Mouse (Mus musculus) midbrain, embryonic 10.5 days (tissue): ENCODE results near the gene Hmg20b. TPM values are rescaled to one million over a fixed set of nuclear protein-coding genes. Genes with fewer than 3 reads are reported as not detected.

Experiments used
- DNase-seq: peaks from one replicate; pipeline ENCODE4 v3.0.0-alpha.2; 2017; ENCODE audit warnings: low spot score
- H3K27ac ChIP-seq: fragments of 300-500 bp; sonication (generic); replicated peaks from 2 replicates; pipeline ENCODE4 v1.5.1; 2016; ENCODE audit warnings: mild to moderate bottlenecking
- H3K27me3 ChIP-seq: fragments of 300-500 bp; sonication (generic); 2 replicates; pipeline ENCODE4 v1.6.1; 2016; ENCODE audit warnings: low read depth, mild to moderate bottlenecking; ENCODE audit not compliant: poor library complexity, severe bottlenecking
- H3K36me3 ChIP-seq: fragments of 300-500 bp; sonication (generic); 2 replicates; pipeline ENCODE4 v1.6.1; 2016; ENCODE audit warnings: mild to moderate bottlenecking, moderate library complexity
- H3K4me1 ChIP-seq: fragments of 300-500 bp; sonication (generic); 2 replicates; pipeline ENCODE4 v1.6.1; 2016
- H3K4me3 ChIP-seq: fragments of 300-500 bp; sonication (generic); 2 replicates; pipeline ENCODE4 v1.5.1; 2016; ENCODE audit warnings: mild to moderate bottlenecking, moderate library complexity
- H3K9me3 ChIP-seq: fragments of 300-500 bp; sonication (generic); replicated peaks from 2 replicates; pipeline ENCODE4 v1.6.1; 2016; ENCODE audit warnings: mild to moderate bottlenecking
- WGBS: fragments of 180-500 bp; shearing (Covaris S2); methylation state at CpG from one replicate; pipeline ENCODE4 v1.1.7; 2016; 5-methylcytosine and 5-hydroxymethylcytosine counted together
- polyA plus RNA-seq: library from polyadenylated mRNA; unstranded; fragments of >200 nt; fragmentation: Nextera tagmentation; extraction: Ambion mirVana; gene quantifications from 2 replicates; pipeline ENCODE4 v1.2.1, GENCODE M21; 2016

Hmg20b gene
- polyA plus RNA-seq, 1 experiment from 2014 or later = 102 TPM

DNA sequence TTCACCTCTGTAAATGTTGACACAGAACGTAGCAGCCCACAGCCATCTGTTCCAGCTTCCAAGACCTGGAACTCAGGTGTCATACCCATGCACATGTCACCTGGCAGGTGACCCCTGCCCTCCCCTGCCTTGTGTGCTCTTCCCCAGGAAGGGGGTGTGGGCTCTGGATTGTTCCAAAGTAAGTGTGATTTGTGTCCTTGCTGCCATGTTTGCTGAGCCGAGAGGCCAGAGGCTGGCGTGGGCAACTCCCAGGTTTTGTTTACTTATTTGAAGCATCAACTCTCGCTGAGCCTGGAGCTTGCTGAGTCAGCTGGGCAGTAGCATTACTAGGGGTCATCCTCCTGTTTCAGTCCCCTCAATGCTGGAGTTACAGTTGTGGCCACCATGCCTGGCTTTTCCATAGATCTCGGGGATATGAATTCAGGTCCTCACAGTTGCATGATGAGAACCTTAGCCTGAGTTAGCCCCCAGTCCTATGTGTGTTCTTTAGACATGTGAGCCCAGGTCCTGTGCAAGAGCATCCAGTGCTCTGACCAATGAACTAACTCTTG is 38.3 kb upstream of the Hmg20b start, which contains the start of gene Gm48552:
Gm48552 (plus strand) TSS at position 501 of the 551 bp plus-strand sequence.
- no peaks in the 10 kb centered on the region for H3K27me3 ChIP-seq
- no peak for DNase-seq
- peaks cover 50% of the 10 kb centered on the region for H3K36me3 ChIP-seq
- no peaks in the 10 kb centered on the region for H3K9me3 ChIP-seq
- 89% methylated on average over 5 of the region's 5 CpGs for WGBS
- H3K4me1 ChIP-seq = peaks cover 50% of the 10 kb centered on the region
- H3K27ac ChIP-seq = peak within 1 kb of the TSS; percentile 58
- 0 out of 2 replicates have a peak within 1 kb of the TSS, but pooled peaks have one; percentile 17 for H3K4me3 ChIP-seq

DNA sequence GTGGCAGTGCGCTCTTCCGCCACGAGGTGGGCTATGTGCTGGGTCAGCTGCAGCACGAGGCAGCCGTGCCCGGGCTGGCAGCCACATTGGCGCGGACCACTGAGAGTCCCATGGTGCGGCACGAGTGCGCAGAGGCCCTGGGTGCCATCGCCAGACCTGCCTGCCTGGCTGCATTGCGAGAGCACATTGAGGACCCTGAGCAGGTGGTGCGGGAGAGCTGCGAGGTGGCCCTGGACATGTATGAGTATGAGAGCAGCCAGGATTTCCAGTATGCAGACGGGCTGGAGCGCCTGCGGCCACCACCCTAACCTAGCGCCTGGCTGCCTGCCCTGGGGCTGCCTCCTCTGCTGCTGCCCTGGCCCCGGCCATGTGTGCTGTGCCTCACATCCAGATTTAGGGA is 37.4 kb upstream of the Hmg20b start:
- no peaks in the 10 kb centered on the region for H3K9me3 ChIP-seq
- peaks cover 41% of the 10 kb centered on the region for H3K4me1 ChIP-seq
- peaks cover 50% of the 10 kb centered on the region for H3K36me3 ChIP-seq
- DNase-seq = no peak
- 0 out of 2 replicates have a peak overlapping the region, but pooled peaks have one; percentile 17 for H3K4me3 ChIP-seq
- 96% methylated on average over 20 of the region's 20 CpGs for WGBS
- no peaks in the 10 kb centered on the region for H3K27me3 ChIP-seq
- no peak overlapping the region for H3K27ac ChIP-seq

DNA sequence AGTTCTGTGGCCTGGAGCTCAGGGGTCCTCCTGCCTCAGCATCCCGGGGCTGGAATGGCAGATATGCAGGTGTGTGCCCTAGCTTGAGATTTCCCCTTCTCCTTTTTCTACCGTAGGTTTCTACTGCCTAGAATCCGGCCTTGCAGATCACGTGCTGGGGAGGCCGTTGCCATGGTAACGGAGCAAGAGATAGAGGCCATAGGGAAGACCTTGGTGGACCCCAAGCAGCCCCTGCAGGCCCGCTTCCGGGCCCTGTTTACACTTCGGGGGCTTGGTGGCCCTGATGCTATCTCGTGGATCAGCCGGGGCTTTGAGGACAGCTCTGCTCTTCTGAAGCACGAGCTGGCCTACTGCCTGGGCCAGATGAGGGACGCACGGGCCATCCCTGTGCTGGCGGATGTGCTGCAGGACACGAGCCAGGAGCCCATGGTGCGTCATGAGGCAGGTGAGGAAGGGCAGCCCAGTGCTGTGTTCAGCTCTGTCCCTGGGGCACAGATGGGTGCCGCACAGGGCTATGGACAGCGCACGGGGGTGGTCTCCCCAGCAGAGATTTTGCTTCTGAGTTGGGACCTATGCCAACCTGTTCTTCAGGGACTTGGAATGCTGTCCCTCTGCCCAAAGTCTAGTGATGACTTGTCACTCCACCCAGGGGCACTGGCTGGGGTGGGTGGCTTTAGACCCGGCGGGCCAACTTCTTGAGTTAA is 35.5 kb upstream of the Hmg20b start:
- H3K4me3 ChIP-seq = peak overlapping the region; percentile 87
- H3K36me3 ChIP-seq = peaks cover 44% of the 10 kb centered on the region
- no peaks in the 10 kb centered on the region for H3K9me3 ChIP-seq
- no peaks in the 10 kb centered on the region for H3K27me3 ChIP-seq
- no peak for DNase-seq
- H3K4me1 ChIP-seq = peaks cover 39% of the 10 kb centered on the region
- H3K27ac ChIP-seq = 0 out of 2 replicates have a peak overlapping the region, but pooled peaks have one; percentile 89
- WGBS = 88% methylated on average over 22 of the region's 22 CpGs

DNA sequence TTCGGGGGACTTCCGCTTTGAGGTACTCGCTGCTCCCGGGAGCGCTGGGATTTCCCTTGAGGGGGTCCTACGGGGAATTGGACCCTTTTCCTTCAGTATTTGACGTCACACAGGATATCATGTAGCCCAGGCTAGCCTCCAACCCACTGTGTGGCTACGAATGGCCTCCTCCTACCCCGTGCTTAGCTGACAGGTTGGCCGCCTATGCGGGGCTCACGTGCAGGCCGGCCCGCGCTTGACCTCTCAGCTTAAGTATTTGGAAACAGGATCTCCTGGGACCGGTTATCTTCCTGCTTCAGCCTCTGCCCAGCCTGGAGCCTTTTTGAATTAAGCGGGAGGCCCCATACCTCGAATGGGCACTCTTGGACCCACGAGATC is 34.3 kb upstream of the Hmg20b start:
- Histone ChIP-seq H3K27ac (peak overlapping the region; percentile 89), H3K4me3 (peak overlapping the region; percentile 87), H3K4me1 (peaks cover 28% of the 10 kb centered on the region), H3K36me3 (peaks cover 38% of the 10 kb centered on the region), H3K27me3 (no peaks in the 10 kb centered on the region), H3K9me3 (no peaks in the 10 kb centered on the region)
- under 1% methylated on average over 19 of the region's 19 CpGs for WGBS
- no peak for DNase-seq

DNA sequence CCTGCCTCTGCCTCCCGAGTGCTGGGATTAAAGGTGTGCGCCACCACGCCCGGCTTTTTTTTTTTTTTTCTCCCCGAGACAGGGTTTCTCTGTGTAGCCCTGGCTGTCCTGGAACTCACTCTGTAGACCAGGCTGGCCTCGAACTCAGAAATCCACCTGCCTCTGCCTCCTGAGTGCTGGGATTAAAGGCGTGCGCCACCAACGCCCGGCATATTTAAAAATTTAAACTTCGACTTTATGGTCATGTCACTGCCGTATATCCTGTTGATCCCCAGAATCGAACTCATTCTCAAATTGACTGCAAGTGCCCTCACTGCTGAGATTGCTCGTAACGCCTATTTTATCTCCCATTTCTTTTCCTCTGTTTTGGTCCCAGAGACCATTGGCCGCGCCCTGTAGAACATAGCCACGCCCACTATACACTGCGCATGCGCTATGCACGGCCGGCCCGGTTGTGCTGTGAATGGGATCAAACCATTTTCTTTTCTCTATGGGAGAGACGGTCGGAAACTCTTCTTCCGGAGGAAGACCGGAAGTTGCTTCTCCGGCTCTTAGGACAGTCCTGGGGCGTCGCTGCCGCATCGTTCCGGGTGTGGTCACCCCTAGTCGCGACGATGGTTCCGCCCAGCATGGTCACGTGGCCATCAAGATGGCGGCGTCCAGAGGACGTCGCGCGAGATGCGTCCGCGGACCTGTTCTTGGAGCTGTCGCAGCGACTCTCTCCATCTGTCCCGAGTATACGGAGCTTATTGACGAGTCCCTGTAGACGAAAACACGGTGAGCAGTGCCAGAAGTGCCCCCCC is 33.7 kb upstream of the Hmg20b start, which contains the start of the genes Dohh and Gm48551:
Dohh (plus strand) TSS at position 627 of the 803 bp plus-strand sequence.
Gm48551 (plus strand) TSS at position 665 of the 803 bp plus-strand sequence.
- DNase-seq = peak; percentile 98
- H3K4me1 ChIP-seq = peaks cover 26% of the 10 kb centered on the region
- peak within 1 kb of the TSS; percentile 87 for H3K4me3 ChIP-seq
- H3K27me3 ChIP-seq = no peaks in the 10 kb centered on the region
- H3K36me3 ChIP-seq = peaks cover 35% of the 10 kb centered on the region
- peak within 1 kb of the TSS; percentile 89 for H3K27ac ChIP-seq
- 8% methylated on average over 54 of the region's 54 CpGs for WGBS
- no peaks in the 10 kb centered on the region for H3K9me3 ChIP-seq

DNA sequence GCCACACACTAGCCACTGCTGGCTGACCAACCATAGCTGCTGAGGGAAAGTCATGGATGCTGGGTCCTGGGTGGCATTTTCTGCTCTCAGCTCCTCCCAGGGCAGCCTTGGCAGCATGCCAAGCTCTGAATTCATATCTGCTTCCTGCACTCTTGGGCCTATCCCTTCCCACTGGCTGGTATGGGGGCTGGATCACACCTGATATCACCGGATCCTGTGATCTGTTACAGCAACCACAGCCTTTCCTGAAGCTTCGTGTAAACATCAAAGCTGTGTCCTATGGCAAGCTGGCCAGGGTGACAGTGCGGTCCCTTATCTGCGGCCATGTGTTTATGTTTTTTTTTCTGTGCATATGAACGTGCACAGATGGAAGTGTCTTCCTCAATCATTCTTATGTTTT is 31.8 kb upstream of the Hmg20b start:
- no peaks in the 10 kb centered on the region for H3K9me3 ChIP-seq
- no peak overlapping the region for H3K27ac ChIP-seq
- no peak for DNase-seq
- peaks cover 34% of the 10 kb centered on the region for H3K4me1 ChIP-seq
- H3K4me3 ChIP-seq = no peak overlapping the region
- no peaks in the 10 kb centered on the region for H3K27me3 ChIP-seq
- H3K36me3 ChIP-seq = peaks cover 15% of the 10 kb centered on the region
- 88% methylated on average over 5 of the region's 5 CpGs for WGBS

DNA sequence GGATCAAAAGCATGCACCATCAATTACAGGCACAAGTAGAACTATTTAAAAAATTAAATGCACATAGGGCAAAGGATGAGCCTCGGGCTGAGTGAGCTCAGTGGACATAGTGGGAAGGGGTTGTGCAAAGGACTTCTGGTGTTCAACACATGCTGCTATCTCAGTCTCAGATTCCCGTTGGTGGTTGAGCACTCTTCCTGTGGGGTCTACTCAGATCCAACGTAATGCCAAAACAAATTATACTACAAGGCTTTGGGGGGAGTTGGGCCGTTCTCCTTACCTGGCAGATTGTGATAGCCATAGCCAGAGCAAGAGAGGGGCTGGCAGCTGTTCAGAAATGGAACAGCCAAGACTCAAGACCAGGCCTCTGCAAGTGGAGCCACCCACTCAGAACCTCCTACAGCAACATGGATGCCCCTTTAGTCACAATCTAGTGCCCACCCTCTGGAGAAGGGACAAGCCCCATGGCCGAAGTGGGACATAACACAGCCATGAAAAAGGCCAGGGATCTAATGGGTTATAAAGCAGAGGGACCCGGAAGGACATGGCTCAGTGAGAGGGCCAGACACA is 29.6 kb upstream of the Hmg20b start:
- H3K9me3 ChIP-seq = no peaks in the 10 kb centered on the region
- H3K4me1 ChIP-seq = peaks cover 36% of the 10 kb centered on the region
- H3K27ac ChIP-seq = peak overlapping the region; percentile 97
- H3K36me3 ChIP-seq = peaks cover 19% of the 10 kb centered on the region
- WGBS = 90% methylated on average over 6 of the region's 6 CpGs
- no peaks in the 10 kb centered on the region for H3K27me3 ChIP-seq
- DNase-seq = no peak
- H3K4me3 ChIP-seq = no peak overlapping the region

DNA sequence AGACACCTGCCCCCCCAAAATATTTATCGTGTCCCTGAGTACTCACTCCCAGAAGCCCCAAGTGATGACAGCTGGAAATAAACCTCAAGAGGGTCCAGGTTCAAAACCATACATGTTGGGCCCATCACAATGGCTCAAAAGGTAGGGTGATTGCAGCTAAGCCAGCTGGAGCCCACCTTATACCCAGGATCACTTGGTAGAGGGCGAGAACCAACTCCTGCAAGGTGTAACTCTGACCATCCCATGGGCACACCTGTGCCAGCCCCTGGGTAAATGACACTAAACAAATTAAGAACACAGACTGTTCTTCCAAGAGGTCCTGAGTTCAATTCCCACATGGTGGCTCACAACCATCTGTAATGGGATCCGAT is 28.9 kb upstream of the Hmg20b start:
- peaks cover 32% of the 10 kb centered on the region for H3K4me1 ChIP-seq
- no peaks in the 10 kb centered on the region for H3K27me3 ChIP-seq
- no peaks in the 10 kb centered on the region for H3K9me3 ChIP-seq
- peaks cover 25% of the 10 kb centered on the region for H3K36me3 ChIP-seq
- peak overlapping the region; percentile 97 for H3K27ac ChIP-seq
- peak overlapping the region; percentile 93 for H3K4me3 ChIP-seq
- 62% methylated on average over 3 of the region's 3 CpGs for WGBS
- DNase-seq = no peak

DNA sequence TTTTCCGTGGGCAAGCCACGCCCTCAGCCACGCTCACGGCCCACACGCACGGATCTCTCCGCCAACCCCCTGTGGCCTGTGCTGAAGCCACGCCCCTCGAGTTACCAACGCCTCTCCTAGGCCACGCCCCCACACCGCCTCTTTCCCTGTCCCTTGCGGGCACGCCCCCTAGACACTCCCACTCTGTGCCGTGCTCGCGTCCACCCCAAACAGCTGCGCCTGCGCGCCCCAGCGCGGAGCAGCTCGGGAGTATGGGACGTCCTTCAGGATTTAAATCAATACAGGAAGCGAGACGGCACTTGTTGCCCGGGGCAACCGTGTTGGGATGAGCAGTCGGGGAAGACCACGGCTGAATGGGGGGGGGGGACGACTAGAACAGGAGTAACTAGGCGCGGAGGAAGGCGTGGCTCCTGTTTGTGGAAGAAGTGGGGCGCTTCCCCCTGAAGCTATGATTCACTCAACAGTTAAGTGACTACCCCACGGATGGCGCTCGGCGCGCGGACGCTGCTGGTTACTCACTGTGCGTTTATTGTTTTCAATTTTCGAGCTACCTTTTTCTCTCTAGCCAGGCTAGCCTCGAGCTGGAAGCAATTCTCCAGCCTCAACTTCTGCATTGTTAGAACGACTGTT is 28.4 kb upstream of the Hmg20b start:
- peak; percentile 100 for DNase-seq
- Histone ChIP-seq H3K4me3 (peak overlapping the region; percentile 93), H3K9me3 (no peaks in the 10 kb centered on the region), H3K27ac (peak overlapping the region; percentile 97), H3K36me3 (peaks cover 30% of the 10 kb centered on the region), H3K4me1 (peaks cover 32% of the 10 kb centered on the region), H3K27me3 (no peaks in the 10 kb centered on the region)
- under 1% methylated on average over 46 of the region's 46 CpGs for WGBS

DNA sequence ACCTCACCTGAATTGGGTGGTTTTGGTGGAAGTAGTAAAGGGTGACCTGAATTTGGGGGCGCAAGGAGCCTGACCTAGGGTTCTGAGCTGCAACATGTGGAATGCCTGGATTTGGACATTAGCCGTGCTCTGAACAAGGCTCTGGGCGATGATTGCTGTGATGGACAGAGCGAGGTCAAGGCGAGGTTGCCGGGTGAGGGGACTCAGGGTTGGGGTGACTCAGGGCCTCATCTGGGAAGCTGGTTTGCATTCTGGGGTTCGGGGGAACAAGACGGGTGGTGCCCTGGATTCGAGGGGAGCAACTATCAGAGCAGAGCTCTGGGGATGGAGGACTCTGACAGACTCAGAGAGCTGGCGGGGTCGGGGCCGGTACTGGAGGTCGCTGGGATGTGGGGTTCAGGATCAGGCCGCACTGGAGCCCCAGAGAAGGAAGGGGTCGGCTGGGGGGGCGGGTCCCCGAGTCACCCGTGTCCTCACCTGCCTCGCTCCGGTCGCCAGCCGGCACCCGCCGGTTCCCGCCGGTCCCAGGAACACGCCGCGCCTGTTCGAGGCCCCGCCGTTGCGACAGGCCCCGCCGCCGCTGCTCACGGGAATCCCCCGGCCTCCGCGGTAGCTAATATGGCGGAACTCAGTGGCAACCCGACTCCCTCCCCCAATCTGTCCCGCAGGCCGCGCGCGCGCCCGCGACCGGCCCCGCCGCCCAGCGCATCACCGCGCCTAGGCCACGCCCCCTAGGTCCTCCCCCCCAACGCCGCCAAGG is 27.7 kb upstream of the Hmg20b start, which contains the start of gene Fzr1:
Fzr1 (minus strand) TSS at position 724 of the 760 bp plus-strand sequence.
- peak within 1 kb of the TSS; percentile 97 for H3K27ac ChIP-seq
- H3K36me3 ChIP-seq = peaks cover 37% of the 10 kb centered on the region

DNA sequence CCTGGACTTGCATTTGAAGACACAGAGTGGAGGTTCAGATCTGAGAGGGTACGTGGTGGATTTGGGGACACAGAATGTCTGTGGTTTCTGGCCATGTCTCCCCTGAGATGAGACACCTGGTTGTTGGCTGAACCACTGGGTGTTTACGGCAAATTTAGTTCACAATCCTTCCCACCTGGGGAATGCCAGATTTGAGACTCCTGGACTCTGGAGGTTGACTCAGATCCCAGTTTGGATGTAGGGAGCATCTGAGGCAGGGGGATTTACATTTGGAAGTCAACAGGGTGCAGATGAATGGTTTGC is 27.0 kb upstream of the Hmg20b start:
- H3K27ac ChIP-seq = peak overlapping the region; percentile 97
- no peak for DNase-seq
- peaks cover 44% of the 10 kb centered on the region for H3K36me3 ChIP-seq
- no peaks in the 10 kb centered on the region for H3K9me3 ChIP-seq
- no peaks in the 10 kb centered on the region for H3K27me3 ChIP-seq
- H3K4me3 ChIP-seq = peak overlapping the region; percentile 93
- peaks cover 42% of the 10 kb centered on the region for H3K4me1 ChIP-seq
- 69% methylated on average over 2 of the region's 2 CpGs for WGBS

More for the DNA sequence above, 27.7 kb upstream of the Hmg20b start, which contains the start of gene Fzr1:
- H3K27me3 ChIP-seq = no peaks in the 10 kb centered on the region
- peaks cover 38% of the 10 kb centered on the region for H3K4me1 ChIP-seq
- peak within 1 kb of the TSS; percentile 93 for H3K4me3 ChIP-seq
- WGBS = 1% methylated on average over 59 of the region's 59 CpGs
- no peaks in the 10 kb centered on the region for H3K9me3 ChIP-seq
- no peak for DNase-seq
